Mouse (Mus musculus): ENCODE results near the gene Asb7. TPM values are rescaled to one million over a fixed set of nuclear protein-coding genes. Genes with fewer than 3 reads are reported as not detected.

Asb7 gene
- 4.8 TPM for polyA plus RNA-seq (2014; fragmentation: Illumina TruSeq; extraction: RNeasy Lipid Tissue Mini Kit (QIAGEN cat#74804); ENCODE audit: insufficient read depth, low read depth, low replicate concordance)

DNA sequence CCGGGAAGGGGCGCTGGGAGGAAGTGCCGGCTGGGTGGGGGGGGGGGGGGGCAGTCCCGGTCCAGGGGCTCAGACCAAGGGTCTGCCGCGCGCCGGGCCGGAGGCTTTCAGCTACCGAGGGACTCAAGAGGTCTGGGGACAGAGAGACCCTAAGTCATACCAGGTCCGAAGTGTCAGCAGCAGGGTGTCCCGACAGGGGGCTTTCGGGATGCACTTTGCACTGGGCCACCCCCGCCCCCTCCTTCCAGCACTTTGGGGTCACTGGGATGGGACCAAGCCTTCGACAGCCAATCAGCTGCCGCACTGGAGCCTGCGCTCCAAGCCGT is at the start of gene Asb7:
Gene Asb7, minus strand, starts transcription at position 303 of the 326 bp plus-strand sequence.

DNA sequence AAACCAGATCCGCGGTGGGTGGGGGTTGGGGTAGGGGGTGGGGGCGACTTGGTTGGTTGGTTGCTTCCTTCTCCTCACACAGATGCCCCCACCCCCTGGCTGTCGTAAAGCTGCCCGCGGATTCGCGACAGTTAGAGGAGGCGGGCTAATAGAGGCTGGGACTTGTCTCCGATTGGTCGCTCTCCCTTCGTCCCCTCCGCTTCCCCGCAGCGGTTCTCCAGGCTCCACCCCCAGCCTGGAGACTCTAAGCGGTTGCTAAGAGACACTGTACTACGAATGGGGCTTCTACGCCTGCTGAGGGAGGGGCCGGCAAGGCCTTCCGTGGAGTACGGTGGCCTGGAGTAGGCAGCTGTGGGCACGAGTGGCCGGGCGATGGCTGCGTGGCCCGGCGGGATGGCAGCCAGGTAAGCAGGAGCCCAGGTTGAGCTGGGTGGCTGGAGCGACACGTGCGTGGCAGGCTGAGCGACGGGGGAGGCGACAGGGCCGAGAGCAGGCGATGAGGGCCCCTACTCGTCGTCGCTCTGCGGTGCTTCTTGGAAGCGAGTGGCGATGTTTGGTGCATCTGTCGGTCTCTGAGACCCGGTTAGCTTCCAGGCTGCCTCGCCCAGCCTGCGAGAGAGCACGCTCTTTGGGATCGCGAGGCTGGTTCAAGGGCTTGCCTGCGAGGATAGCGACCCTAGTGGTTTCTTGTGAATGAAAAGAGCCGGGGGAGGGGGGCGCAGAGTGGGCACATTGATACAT is 394 bp upstream of the Asb7 start, which contains the start of gene Lins1:
Gene Lins1, plus strand, starts transcription at position 270 of the 741 bp plus-strand sequence.

Other genes with a start within 250 kb of the Asb7 start
- gene Lins1, start 293 bp upstream of the Asb7 start, polyA plus RNA-seq (2014; fragmentation: Illumina TruSeq; extraction: RNeasy Lipid Tissue Mini Kit (QIAGEN cat#74804); ENCODE audit: insufficient read depth, low read depth, low replicate concordance) = 4.0 TPM
- gene Cers3, start 53.9 kb upstream of the Asb7 start, polyA plus RNA-seq (2014; fragmentation: Illumina TruSeq; extraction: RNeasy Lipid Tissue Mini Kit (QIAGEN cat#74804); ENCODE audit: insufficient read depth, low read depth, low replicate concordance) = 0.66 TPM
- gene Adamts17, start 150.1 kb upstream of the Asb7 start, polyA plus RNA-seq (2014; fragmentation: Illumina TruSeq; extraction: RNeasy Lipid Tissue Mini Kit (QIAGEN cat#74804); ENCODE audit: insufficient read depth, low read depth, low replicate concordance) = 2.9 TPM

All from lung, adult 10 weeks (tissue).